Mouse (Mus musculus) bone marrow macrophage, adult 2 months (primary cell): Measurements from ENCODE around the gene Cul4b.

Experiments used
- CTCF ChIP-seq: IDR thresholded peaks from 2 replicates; pipeline ENCODE4 v1.5.1; 2012; ENCODE audit warnings: low read depth, mild to moderate bottlenecking, low read length, moderate library complexity
- POLR2A ChIP-seq: IDR thresholded peaks from 2 replicates; pipeline ENCODE4 v1.6.1; 2012; ENCODE audit warnings: mild to moderate bottlenecking, low read depth, low read length, borderline replicate concordance

DNA sequence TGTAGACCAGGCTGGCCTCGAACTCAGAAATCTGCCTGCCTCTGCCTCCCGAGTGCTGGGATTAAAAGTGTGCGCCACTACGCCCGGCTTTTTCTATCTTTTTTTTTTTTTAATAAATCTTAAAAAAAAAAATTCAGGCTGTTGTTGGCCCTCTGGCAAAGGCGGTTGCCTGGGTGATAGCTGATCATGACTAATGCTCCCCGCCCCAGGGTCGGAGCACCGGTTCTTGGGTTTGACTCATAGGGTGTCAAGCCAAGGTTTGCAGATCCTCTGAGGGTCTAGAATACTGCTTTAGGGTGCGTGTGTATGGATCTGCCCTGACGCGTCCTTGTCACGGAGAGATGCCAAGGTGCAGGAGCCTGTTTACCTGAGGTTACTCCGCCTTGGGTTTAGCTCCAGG is 71.2 kb downstream of the Cul4b start:
- TF ChIP-seq CTCF, result no peak
- TF ChIP-seq POLR2A, result no peak
